Mouse (Mus musculus): ENCODE results near the gene Rasd1. TPM values are rescaled to one million over a fixed set of nuclear protein-coding genes. Genes with fewer than 3 reads are reported as not detected.
"Not testable (repeated sequence)": the region's sequence is repeated elsewhere in the genome, so short reads cannot be mapped to it uniquely, and the experiment has no call there.

Rasd1 gene
- polyA plus RNA-seq, 1 experiment, result 7.8 TPM

DNA sequence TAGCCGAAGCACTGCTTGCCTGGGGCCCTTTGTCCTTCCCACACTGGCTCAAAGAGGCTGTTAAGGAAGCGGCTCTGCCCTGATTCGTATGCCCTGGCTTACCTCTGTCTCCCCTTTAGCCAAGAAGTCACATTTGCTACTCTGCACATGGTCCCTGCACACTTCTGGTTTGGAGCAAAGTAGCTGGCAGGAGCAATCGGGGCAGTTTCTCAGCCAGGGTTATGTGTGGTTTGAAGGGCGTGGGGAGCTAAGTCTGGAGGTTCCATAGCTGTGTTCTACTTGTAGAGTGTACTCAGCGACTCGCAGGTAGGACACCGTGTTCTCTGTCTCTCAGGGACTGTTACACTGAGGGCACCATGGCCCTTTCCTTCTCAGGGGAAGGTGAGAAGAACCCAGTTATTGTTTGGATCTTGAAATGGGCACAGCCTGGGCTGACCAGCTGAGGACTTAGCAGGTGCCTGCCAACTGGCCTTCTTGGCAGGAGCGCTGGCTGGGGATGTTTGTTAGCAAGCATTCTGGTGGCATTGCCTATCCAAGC, 3.3 kb downstream of the Rasd1 start:
- H3K27me3 ChIP-seq (ENCODE audit: control insufficient read depth, insufficient read depth, low read length), result no peaks in the 10 kb centered on the region

DNA sequence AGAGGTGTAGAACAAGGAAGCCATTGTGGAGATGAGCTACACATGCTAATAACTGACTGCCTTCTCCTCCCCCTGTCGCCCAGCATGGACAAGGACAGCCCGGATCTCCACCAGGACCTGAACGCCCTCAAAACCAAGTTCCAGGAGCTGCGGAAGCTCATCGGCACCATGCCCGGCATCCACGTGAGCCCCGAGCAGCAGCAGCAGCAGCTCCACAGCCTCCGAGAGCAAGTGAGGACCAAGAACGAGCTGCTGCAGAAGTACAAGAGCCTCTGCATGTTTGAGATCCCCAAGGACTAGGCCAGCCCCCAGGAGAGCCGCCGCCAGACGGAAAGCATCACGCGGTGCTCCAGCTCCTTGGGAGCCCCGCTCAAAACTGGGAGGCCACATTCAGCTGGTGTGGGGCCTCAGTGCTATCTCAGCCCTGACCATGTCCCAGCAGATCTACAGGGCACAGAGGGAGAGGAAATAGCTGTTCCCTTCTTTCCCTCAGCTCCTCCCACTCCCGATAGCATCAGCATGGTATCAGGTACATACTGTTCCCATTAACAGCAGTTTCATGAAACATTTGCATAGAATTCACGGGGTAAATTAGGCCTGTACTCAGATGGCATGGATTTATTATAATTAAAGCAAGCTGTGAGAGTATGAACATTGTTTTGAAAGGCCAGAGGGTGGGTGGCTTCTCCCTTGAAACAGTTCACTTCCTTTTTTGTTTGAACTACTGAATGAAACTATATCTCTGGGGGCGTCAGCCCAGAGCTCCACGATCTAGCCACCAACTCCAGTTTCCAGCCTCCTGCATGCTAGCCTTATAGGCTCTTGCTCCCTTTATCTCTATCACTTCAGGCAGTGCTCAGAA, 4.0 kb downstream of the Rasd1 start:
- Histone ChIP-seq H3K27me3 (ENCODE audit: control insufficient read depth, insufficient read depth, low read length) (no peaks in the 10 kb centered on the region), H3K4me1 (ENCODE audit: control insufficient read depth, insufficient read depth, low read length) (peaks cover 16% of the 10 kb centered on the region), H3K36me3 (ENCODE audit: control insufficient read depth, insufficient read depth, low read length) (no peaks in the 10 kb centered on the region; the same call in 1 of the 2 replicates), H3K27ac (ENCODE audit: control insufficient read depth, insufficient read depth, low read depth, low read length) (peak overlapping the region; percentile 61), H3K4me3 (ENCODE audit: control insufficient read depth, low read depth, low read length) (no peak overlapping the region)
- TF ChIP-seq POLR2A (IDR thresholded peaks at IDR 0.05; ENCODE audit: control insufficient read depth, low read depth, low read length) (peak; percentile 51; the same call in 1 of the 2 replicates), CTCF (IDR thresholded peaks at IDR 0.05; ENCODE audit: control insufficient read depth, insufficient read depth, insufficient replicate concordance, low read depth, low read length) (0 out of 2 replicates have a peak, but pooled peaks have one; percentile 7)

More for the DNA sequence above, 3.3 kb downstream of the Rasd1 start:
- TF ChIP-seq CTCF (IDR thresholded peaks at IDR 0.05; ENCODE audit: control insufficient read depth, insufficient read depth, insufficient replicate concordance, low read depth, low read length) (no peak), POLR2A (IDR thresholded peaks at IDR 0.05; ENCODE audit: control insufficient read depth, low read depth, low read length) (no peak)
- H3K36me3 ChIP-seq (ENCODE audit: control insufficient read depth, insufficient read depth, low read length), result no peaks in the 10 kb centered on the region; the same call in 1 of the 2 replicates
- H3K27ac ChIP-seq (ENCODE audit: control insufficient read depth, insufficient read depth, low read depth, low read length), result peak overlapping the region; percentile 61
- peaks cover 19% of the 10 kb centered on the region for H3K4me1 ChIP-seq (ENCODE audit: control insufficient read depth, insufficient read depth, low read length)
- H3K4me3 ChIP-seq (ENCODE audit: control insufficient read depth, low read depth, low read length), result no peak overlapping the region

DNA sequence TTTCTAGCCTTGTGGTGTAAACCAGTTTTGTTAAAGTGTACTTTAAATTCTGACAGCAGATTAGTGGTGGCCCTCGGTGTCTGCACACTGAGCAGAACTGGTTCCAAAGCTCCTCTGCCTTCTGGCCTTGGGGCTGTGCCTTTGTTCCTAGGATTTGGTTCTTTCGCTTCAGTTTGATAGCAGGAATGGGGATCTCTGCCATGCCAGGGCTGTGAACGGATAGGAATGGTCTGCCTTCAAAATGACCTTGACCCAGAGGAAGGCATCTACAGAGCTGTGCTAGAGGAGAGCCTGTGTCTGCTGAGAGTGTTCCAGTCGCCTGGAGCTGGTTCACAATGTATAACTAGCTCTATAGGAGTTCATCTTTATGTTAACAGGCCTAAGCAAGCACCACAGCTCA, 5.3 kb downstream of the Rasd1 start:
- TF ChIP-seq CTCF (IDR thresholded peaks at IDR 0.05; ENCODE audit: control insufficient read depth, insufficient read depth, insufficient replicate concordance, low read depth, low read length), result no peak
- TF ChIP-seq POLR2A (IDR thresholded peaks at IDR 0.05; ENCODE audit: control insufficient read depth, low read depth, low read length), result no peak
- Histone ChIP-seq H3K36me3 (ENCODE audit: control insufficient read depth, insufficient read depth, low read length) (no peaks in the 10 kb centered on the region; the same call in 1 of the 2 replicates), H3K4me1 (ENCODE audit: control insufficient read depth, insufficient read depth, low read length) (peaks cover 11% of the 10 kb centered on the region), H3K27ac (ENCODE audit: control insufficient read depth, insufficient read depth, low read depth, low read length) (peak overlapping the region; percentile 61), H3K27me3 (ENCODE audit: control insufficient read depth, insufficient read depth, low read length) (no peaks in the 10 kb centered on the region), H3K4me3 (ENCODE audit: control insufficient read depth, low read depth, low read length) (no peak overlapping the region)

DNA sequence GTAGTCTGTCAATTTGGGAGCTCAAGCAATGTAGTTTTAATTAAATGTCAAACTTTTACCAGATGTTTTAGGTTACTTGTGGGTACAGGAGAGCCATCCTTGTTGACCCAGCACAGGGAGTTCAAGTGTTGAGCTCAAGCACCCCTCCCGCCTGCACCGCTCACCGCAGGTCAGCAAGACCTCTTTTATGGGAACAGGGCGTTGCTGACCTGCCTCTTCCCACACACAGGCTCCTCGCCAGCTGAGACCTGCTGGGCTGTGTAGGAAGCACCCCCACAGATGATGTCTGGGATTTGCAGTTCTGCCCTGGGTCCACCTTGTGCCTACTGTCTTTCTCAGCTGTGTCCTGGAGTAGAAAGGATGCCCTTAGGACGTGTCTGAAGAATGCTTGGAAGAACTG, 8.0 kb downstream of the Rasd1 start:
- TF ChIP-seq CTCF (IDR thresholded peaks at IDR 0.05; ENCODE audit: control insufficient read depth, insufficient read depth, insufficient replicate concordance, low read depth, low read length) (no peak), POLR2A (IDR thresholded peaks at IDR 0.05; ENCODE audit: control insufficient read depth, low read depth, low read length) (no peak)
- H3K27ac ChIP-seq (ENCODE audit: control insufficient read depth, insufficient read depth, low read depth, low read length), result no peak overlapping the region; the same call in 1 of the 2 replicates
- H3K4me1 ChIP-seq (ENCODE audit: control insufficient read depth, insufficient read depth, low read length), result peaks cover 10% of the 10 kb centered on the region
- H3K27me3 ChIP-seq (ENCODE audit: control insufficient read depth, insufficient read depth, low read length), result no peaks in the 10 kb centered on the region
- H3K36me3 ChIP-seq (ENCODE audit: control insufficient read depth, insufficient read depth, low read length), result no peaks in the 10 kb centered on the region; the same call in 1 of the 2 replicates
- no peak overlapping the region for H3K4me3 ChIP-seq (ENCODE audit: control insufficient read depth, low read depth, low read length)

DNA sequence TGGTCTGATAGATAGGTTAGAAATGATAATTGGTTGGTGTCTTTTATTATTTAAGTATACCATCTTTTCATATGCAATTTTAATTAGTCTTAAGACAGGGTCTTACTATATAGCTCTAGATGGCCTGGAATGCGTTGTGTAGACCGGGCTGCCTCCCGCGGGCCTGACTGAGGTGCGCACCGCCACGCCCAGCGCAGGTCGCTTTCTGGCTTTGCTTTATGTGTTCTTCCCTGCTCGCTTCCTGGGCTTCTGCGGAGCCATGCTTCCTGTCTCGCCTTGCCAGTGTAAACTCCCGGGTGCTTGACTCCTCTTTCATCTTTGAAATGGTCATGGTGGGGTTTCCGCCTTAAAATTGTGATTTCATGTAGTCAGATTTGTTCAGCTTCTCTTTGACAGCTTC, 11.9 kb downstream of the Rasd1 start:
- Histone ChIP-seq H3K4me3 (ENCODE audit: control insufficient read depth, low read depth, low read length) (no peak overlapping the region), H3K27me3 (ENCODE audit: control insufficient read depth, insufficient read depth, low read length) (no peaks in the 10 kb centered on the region), H3K4me1 (ENCODE audit: control insufficient read depth, insufficient read depth, low read length) (no peaks in the 10 kb centered on the region; the same call in 1 of the 2 replicates), H3K27ac (ENCODE audit: control insufficient read depth, insufficient read depth, low read depth, low read length) (no peak overlapping the region), H3K36me3 (ENCODE audit: control insufficient read depth, insufficient read depth, low read length) (no peaks in the 10 kb centered on the region)
- no peak for TF ChIP-seq POLR2A (IDR thresholded peaks at IDR 0.05; ENCODE audit: control insufficient read depth, low read depth, low read length)
- no peak for TF ChIP-seq CTCF (IDR thresholded peaks at IDR 0.05; ENCODE audit: control insufficient read depth, insufficient read depth, insufficient replicate concordance, low read depth, low read length)

DNA sequence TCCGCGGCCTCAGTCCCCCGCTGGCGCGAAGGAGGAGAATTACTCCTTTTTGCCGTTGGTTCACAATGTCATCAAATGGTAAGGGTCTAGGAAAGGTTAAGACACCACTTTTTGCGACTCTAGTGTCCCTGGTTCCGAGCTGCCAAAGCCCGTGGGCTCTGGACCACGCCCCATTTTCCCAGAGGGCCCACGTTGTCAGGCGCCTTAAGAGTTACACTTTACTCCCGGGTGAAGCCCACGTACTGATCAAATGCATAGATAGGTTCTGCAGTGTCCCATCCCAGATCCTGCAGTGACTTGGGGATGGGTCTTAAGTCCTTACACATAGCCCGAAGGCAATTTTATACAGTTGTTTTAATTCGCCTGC, 16.4 kb downstream of the Rasd1 start:
- no peaks in the 10 kb centered on the region for H3K4me1 ChIP-seq (ENCODE audit: control insufficient read depth, insufficient read depth, low read length)
- no peak for TF ChIP-seq POLR2A (IDR thresholded peaks at IDR 0.05; ENCODE audit: control insufficient read depth, low read depth, low read length)
- TF ChIP-seq CTCF (IDR thresholded peaks at IDR 0.05; ENCODE audit: control insufficient read depth, insufficient read depth, insufficient replicate concordance, low read depth, low read length), result no peak
- H3K27ac ChIP-seq (ENCODE audit: control insufficient read depth, insufficient read depth, low read depth, low read length), result peak overlapping the region; percentile 94
- H3K4me3 ChIP-seq (ENCODE audit: control insufficient read depth, low read depth, low read length), result peak overlapping the region; percentile 96
- no peaks in the 10 kb centered on the region for H3K27me3 ChIP-seq (ENCODE audit: control insufficient read depth, insufficient read depth, low read length)
- no peaks in the 10 kb centered on the region for H3K36me3 ChIP-seq (ENCODE audit: control insufficient read depth, insufficient read depth, low read length)

DNA sequence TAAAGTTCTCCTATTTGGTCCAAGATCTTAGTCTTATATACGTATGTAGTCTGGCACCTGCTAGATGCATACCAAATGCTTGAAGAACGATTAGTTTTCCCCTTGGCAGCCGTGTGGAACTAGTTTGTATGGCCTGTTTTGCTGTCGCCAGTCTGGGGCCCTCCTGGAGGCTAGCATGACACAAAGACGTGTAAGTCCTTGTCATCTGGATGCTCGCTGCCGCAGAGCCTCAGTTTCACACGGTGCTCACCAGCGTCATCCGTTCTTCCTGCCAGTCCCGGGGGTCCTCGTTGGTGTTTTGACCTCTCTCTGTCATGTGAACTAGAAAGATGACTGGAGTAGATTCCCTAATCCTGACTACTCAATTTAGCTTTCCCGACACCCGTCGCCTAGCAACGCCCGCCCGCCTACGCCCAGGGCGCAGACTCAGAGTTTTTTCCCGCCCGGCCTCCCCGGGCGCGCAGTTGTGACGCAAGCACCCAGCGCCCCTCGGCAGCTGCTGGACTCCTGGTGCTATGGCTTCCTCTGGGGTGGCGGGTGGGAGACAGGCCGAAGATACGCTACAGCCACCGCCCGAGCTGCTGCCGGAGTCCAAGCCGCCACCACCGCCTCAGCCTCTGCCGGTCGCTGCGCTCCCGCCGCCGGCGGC, 16.9 kb downstream of the Rasd1 start, which contains the start of gene Med9:
TSS of gene Med9 (plus strand) at position 455 of the 649 bp plus-strand sequence.
- no peak for TF ChIP-seq CTCF (IDR thresholded peaks at IDR 0.05; ENCODE audit: control insufficient read depth, insufficient read depth, insufficient replicate concordance, low read depth, low read length)
- peak; percentile 85 for TF ChIP-seq POLR2A (IDR thresholded peaks at IDR 0.05; ENCODE audit: control insufficient read depth, low read depth, low read length)
- peak within 1 kb of the TSS; percentile 96 for H3K4me3 ChIP-seq (ENCODE audit: control insufficient read depth, low read depth, low read length)
- no peaks in the 10 kb centered on the region for H3K27me3 ChIP-seq (ENCODE audit: control insufficient read depth, insufficient read depth, low read length)
- H3K27ac ChIP-seq (ENCODE audit: control insufficient read depth, insufficient read depth, low read depth, low read length), result peak within 1 kb of the TSS; percentile 94
- no peaks in the 10 kb centered on the region for H3K36me3 ChIP-seq (ENCODE audit: control insufficient read depth, insufficient read depth, low read length)
- no peaks in the 10 kb centered on the region for H3K4me1 ChIP-seq (ENCODE audit: control insufficient read depth, insufficient read depth, low read length)

DNA sequence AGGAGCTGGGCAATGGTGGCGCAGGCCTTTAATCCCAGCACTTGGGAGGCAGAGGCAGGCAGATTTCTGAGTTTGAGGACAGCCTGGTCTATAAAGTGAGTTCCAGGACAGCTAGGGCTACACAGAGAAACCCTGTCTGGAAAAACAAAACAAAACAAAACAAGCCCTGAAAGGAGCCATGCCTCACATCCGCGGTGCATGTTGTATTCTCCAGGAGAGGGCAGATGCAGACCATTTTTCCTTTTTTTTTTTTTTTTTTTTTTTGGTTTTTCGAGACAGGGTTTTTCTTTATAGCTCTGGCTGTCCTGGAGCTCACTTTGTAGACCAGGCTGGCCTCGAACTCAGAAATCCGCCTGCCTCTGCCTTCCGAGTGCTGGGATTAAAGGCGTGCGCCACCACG, 19.9 kb downstream of the Rasd1 start:
- H3K4me3 ChIP-seq (ENCODE audit: control insufficient read depth, low read depth, low read length); H3K36me3 ChIP-seq (ENCODE audit: control insufficient read depth, insufficient read depth, low read length); H3K27me3 ChIP-seq (ENCODE audit: control insufficient read depth, insufficient read depth, low read length); H3K4me1 ChIP-seq (ENCODE audit: control insufficient read depth, insufficient read depth, low read length); H3K27ac ChIP-seq (ENCODE audit: control insufficient read depth, insufficient read depth, low read depth, low read length): not testable (repeated sequence)

Data from testis, adult 2 months (tissue).